Mouse (Mus musculus): ENCODE measurements around the gene Steap2.
A peak's percentile ranks its signal among the peaks of the same experiment; 100 is the strongest.
"Not testable (repeated sequence)": the region's sequence is repeated elsewhere in the genome, so short reads cannot be mapped to it uniquely, and the experiment has no call there.

The Steap2 gene

GRCm38 (mm10) chr5:5693956-5694653 lies at the start of gene Steap2:
Gene Steap2, minus strand, starts transcription at chr5:5694578.
- DNase-seq (ENCODE audit: low read depth, low spot score), result peak; percentile 51

GRCm38 (mm10) chr5:5734445-5734844 lies 40.1 kb upstream of the Steap2 start:
- DNase-seq (ENCODE audit: low read depth, low spot score), result no peak

DNA sequence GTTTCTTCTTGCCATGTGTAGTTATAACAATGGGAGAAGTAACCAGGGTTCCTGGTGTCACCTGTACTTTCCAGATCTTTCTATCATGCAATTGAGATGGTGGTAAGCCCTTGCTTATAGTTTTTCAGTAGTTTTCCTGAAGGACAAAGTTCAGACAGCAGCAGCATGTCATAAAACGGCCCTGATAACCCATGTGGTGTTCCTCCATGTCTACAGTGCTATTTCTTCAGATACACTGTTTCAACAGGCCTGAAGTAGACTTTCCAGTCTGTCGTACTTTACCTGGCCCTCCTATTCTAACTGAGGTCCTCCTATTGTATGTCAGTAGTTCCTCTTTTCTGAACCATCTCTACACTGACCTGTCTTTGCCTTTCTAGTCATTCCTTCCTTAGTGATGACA lies 38.5 kb upstream of the Steap2 start:
- DNase-seq (ENCODE audit: low read depth, low spot score), result no peak

GRCm38 (mm10) chr5:5732208-5732607 lies 37.8 kb upstream of the Steap2 start:
- no peak for DNase-seq (ENCODE audit: low read depth, low spot score)

DNA sequence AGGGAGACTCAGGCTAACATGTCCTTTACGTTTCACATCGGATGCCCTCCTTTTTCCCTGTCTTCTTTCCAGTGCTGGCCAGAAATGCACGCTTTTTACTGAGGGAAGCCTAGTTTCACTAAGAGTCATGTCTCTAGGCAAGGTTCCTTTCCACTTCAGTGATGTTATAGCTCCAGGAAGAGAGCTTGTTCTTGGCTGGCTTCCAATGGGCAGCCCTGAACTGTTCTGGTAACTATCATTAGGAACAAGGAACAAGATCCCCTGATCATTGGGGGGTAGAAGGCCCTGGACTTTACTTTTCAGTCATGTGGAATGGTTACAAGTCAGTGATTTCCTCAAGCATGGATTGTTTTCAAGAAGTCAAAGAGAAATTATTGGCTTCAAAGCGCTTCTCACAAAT lies 35.5 kb upstream of the Steap2 start:
- no peak for DNase-seq (ENCODE audit: low read depth, low spot score)

DNA sequence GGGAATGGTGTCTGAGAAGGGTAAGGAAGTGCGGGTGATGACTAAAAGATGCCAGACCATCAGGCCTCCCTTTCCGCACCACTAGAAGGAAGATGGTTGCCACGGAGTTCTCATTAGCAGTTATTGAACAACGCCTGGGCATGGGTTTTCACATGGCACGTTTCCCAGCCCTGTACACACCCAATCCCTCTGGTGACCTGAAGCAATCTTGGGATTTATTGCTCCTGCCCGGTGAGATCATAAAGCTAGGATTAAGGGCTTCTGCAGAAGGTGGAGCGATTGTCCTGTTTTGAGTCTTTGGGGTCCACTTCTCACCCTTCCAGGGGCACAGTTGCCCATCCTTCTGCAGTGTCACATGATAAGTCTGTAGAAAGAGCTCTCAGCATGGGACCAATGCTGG lies 27.8 kb upstream of the Steap2 start:
- no peak for DNase-seq (ENCODE audit: low read depth, low spot score)

DNA sequence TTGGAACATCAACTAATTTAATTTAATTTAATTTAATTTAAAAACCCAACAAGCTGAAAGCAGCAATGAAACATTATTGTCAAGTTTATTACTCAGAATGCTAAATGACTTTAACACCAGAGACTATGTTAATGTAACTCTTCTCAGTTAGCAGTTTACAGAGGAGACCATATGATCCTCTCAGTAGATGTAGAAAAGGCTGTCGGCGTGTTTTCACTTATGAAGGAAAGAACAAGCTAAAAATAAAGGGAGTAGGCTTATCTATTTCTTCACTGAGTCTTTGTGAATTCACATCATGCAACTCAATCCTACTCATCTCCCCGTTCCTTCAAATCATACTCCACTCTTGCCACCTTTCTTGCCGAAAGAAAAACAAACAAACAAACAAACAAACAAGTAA lies 16.7 kb upstream of the Steap2 start:
- DNase-seq (ENCODE audit: low read depth, low spot score), result no peak

GRCm38 (mm10) chr5:5707341-5708278 lies 13.2 kb upstream of the Steap2 start:
- peak; percentile 32 for DNase-seq (ENCODE audit: low read depth, low spot score)

DNA sequence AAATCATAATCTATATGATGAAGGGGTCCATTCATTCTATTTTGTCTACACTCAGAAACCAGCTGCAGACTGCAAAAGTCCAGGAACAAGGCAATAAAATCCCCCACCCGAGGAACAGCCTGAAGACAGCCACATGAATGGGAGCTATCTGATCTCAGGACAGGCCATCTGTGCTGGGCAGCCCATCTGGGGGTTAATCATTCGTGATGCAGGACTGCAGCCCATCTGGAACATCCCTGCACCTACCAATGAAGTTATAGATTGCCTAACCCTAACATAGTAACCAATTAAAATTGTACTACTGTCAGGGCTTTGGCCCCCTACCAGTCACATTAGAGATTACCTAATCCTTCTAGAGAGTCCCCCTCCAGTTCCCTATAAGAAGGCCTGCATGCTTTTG lies 10.6 kb upstream of the Steap2 start:
- no peak for DNase-seq (ENCODE audit: low read depth, low spot score)

- DNase-seq (ENCODE audit: low read depth, low spot score), result no peak
Observed at GRCm38 (mm10) chr5:5700386-5700785, 6.0 kb upstream of the Steap2 start.

GRCm38 (mm10) chr5:5698830-5699229 lies 4.5 kb upstream of the Steap2 start:
- DNase-seq (ENCODE audit: low read depth, low spot score), result no peak

DNA sequence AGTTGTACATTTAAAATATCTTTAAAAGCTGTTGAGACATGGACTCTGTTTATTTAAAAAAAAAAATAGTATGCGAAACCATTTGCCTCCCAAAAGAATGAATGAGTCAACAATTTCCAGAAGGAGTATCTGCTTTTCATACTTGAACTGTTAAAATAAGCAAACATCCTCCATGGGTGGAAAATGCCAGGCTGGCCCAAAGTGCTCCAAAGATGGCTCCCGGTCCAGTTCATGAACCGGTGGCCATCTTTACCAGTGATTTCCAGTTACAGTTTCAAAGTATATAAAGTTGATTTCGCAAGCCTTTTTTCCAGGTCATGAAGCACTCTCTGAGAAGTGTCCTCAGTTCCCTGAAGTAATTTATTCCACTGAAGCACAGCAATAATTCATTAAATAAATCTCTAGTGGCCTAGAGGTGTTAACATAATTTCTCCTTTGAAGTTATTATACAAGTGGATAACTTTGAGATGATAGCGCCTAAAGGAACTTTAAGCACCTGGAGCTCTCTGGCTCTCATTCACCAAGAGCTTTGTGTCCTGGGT lies 1.1 kb upstream of the Steap2 start:
- DNase-seq (ENCODE audit: low read depth, low spot score), result no peak

DNA sequence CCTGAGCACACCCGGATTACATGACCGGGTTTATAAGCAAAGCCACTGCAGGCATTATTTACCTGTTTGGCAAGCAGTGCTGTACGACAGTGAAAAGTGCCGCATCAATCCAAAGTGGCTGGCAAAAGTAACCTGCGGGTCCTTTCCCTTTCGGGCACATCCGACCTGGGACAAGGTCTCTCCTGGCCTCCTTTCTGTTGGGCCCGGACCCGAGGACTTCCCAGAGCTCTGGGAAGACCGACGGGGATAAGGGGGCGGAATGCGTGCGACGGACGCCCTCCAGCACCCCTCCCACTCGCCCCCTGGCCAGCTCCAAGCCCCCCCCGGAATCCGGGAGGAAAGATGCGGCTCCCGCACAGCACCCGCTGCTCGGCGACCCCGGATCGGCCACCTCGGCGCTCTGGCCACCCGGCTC lies 830 bp downstream of the Steap2 start:
- DNase-seq (ENCODE audit: low read depth, low spot score), result peak; percentile 35

DNA sequence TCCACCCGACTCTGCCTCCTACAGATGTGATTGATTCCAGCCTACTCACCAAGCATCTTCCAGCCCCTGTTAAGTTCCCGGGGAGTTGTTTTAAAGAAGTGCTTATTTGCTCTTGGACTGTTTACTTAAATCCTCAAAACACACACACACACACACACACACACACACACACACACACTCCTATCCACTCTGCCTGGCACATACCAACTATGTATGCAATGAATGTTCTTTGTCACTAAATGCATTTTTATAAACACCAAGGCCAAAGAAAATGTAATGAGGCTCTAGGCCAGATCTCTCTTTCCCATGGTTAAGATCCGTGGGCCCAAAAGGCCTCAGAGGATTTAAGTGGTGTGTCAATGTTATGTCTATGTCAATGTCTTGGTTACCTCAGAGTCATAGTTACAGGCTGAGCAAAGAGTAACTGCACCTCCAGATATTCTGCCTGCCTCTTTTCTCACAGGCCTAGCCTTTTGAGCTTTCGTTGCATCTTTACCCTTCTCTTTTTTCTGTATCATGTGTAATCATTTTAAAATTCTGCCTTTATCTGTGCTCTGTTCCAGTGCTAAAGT lies 2.1 kb downstream of the Steap2 start:
- DNase-seq (ENCODE audit: low read depth, low spot score), result no peak

- no peak for DNase-seq (ENCODE audit: low read depth, low spot score)
Observed at GRCm38 (mm10) chr5:5688945-5689540, 5.3 kb downstream of the Steap2 start.

GRCm38 (mm10) chr5:5688228-5688627 lies 6.2 kb downstream of the Steap2 start:
- no peak for DNase-seq (ENCODE audit: low read depth, low spot score)

DNA sequence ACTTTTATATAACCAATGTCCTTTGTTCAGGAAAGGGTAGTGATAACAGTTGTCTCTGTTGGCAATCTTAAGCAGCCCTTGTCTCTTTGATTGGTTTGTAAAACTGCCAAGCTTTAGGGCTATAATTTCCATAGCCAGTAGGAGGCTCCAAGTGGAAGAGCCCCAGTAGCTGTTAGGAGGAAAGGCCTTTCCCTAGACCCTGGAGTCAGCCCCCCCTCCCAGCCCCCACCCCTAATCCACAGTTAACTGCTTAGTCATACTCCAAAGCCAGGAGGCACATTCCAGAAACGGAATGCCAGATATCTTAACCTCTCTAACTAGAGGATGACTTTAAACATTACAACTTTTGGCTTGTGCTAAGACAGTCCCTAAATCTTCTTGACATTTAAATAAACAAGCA lies 7.4 kb downstream of the Steap2 start:
- DNase-seq (ENCODE audit: low read depth, low spot score), result no peak

GRCm38 (mm10) chr5:5684946-5685345 lies 9.4 kb downstream of the Steap2 start:
- DNase-seq (ENCODE audit: low read depth, low spot score), result not testable (repeated sequence)

DNA sequence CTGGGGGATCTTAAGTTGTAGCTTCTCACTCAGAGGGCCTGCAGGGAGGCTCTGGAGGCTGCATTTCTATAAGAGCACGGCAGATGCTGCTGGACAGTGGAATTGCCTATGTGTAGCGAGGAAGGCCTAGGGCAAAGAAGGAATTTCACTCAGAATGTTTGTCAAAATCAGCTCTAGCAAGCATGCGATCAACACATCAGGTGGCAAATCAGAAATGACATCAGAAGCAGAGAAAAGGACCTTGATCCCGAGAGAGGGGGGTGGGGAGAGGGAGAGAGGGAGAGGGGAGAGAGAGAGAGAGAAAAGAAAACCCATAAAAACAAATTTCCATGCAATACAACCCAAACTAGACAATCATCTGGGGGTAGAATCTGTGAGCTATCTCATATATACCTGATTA lies 11.1 kb downstream of the Steap2 start:
- no peak for DNase-seq (ENCODE audit: low read depth, low spot score)

- no peak for DNase-seq (ENCODE audit: low read depth, low spot score)
Observed at GRCm38 (mm10) chr5:5679459-5679858, 14.9 kb downstream of the Steap2 start.

DNA sequence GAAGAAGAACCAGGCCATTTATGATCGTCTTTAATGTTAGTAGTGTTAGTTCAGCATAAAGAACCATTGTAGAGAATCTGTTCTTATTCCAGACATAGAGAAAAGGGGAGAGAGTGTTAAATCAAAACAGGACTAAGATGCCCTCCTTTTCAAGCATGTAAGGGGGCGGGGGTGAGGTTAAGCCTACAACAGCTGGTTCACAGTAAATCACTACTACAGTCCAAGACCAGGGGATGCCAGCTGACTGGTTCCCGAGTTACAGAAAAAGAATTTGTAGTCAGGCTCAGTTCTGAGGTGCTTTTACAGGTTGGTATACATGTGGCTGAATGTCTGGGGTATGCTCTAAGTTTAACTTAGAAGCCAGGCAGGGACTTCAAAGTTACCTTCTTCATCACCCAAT lies 18.3 kb downstream of the Steap2 start:
- no peak for DNase-seq (ENCODE audit: low read depth, low spot score)

- DNase-seq (ENCODE audit: low read depth, low spot score), result no peak
Observed at GRCm38 (mm10) chr5:5668920-5669319, 25.5 kb downstream of the Steap2 start.

Measured in forelimb bud, embryonic 11.5 days (tissue).